Mouse (Mus musculus) intestine, embryonic 14.5 days (tissue): ENCODE results near the gene Atg14. TPM values are rescaled to one million over a fixed set of nuclear protein-coding genes. Genes with fewer than 3 reads are reported as not detected.
"Not testable (repeated sequence)": the region's sequence is repeated elsewhere in the genome, so short reads cannot be mapped to it uniquely, and the experiment has no call there.

Source experiments
- ATAC-seq: fragments of 200-750 bp; cut with Nextera tagmentation; replicated peaks from 2 replicates; pipeline ENCODE4 v1.8.0; 2017; ENCODE audit warnings: low read depth, moderate number of reproducible peaks, moderate TSS enrichment, moderate library complexity; ENCODE audit not compliant: low FRiP score, low TSS enrichment
- DNase-seq: peaks from one replicate; pipeline ENCODE4 v3.0.0-alpha.2; 2018; ENCODE audit warnings: low spot score
- H3K27ac ChIP-seq: fragments of 300-500 bp; sonication (generic); 2 replicates; pipeline ENCODE4 v1.5.1; 2014; ENCODE audit warnings: low read depth, mild to moderate bottlenecking, control low read depth
- H3K27me3 ChIP-seq: fragments of 300-500 bp; sonication (generic); replicated peaks from 2 replicates; pipeline ENCODE4 v1.6.1; 2014; ENCODE audit warnings: low read length, control low read depth; ENCODE audit not compliant: control insufficient read depth, insufficient read depth
- H3K36me3 ChIP-seq: fragments of 300-500 bp; sonication (generic); 2 replicates; pipeline ENCODE4 v1.6.1; 2014; ENCODE audit warnings: low read length, control low read depth; ENCODE audit not compliant: control insufficient read depth, insufficient read depth
- H3K4me1 ChIP-seq: fragments of 300-500 bp; sonication (generic); replicated peaks from 2 replicates; pipeline ENCODE4 v1.6.1; 2014; ENCODE audit warnings: low read length, control low read depth, mixed read lengths; ENCODE audit not compliant: control insufficient read depth, insufficient read depth
- H3K4me2 ChIP-seq: fragments of 300-500 bp; sonication (generic); 2 replicates; pipeline ENCODE4 v1.6.1; 2014; ENCODE audit warnings: low read length
- H3K4me3 ChIP-seq: fragments of 300-500 bp; sonication (generic); 2 replicates; pipeline ENCODE4 v1.5.1; 2014; ENCODE audit warnings: low read depth, low read length, control low read depth, mixed read lengths
- H3K9ac ChIP-seq: fragments of 300-500 bp; sonication (generic); 2 replicates; pipeline ENCODE4 v1.6.1; 2014; ENCODE audit warnings: mild to moderate bottlenecking, low read length
- H3K9me3 ChIP-seq: fragments of 300-500 bp; sonication (generic); 2 replicates; pipeline ENCODE4 v1.6.1; 2016; ENCODE audit warnings: low read length, control low read depth; ENCODE audit not compliant: control insufficient read depth
- WGBS: fragments of 180-500 bp; shearing (Covaris S2); extraction: QIAGEN DNeasy Blood & Tissue Kit; methylation state at CpG from one replicate; pipeline ENCODE4 v1.1.7; 2014; 5-methylcytosine and 5-hydroxymethylcytosine counted together
- polyA plus RNA-seq: library from polyadenylated mRNA; unstranded; fragments of >200 nt; fragmentation: Nextera tagmentation; extraction: Ambion mirVana; gene quantifications from 2 replicates; pipeline ENCODE4 v1.2.1, GENCODE M21; 2014

The Atg14 gene
- polyA plus RNA-seq, 1 experiment from 2014 or later, result 13.6 TPM

DNA sequence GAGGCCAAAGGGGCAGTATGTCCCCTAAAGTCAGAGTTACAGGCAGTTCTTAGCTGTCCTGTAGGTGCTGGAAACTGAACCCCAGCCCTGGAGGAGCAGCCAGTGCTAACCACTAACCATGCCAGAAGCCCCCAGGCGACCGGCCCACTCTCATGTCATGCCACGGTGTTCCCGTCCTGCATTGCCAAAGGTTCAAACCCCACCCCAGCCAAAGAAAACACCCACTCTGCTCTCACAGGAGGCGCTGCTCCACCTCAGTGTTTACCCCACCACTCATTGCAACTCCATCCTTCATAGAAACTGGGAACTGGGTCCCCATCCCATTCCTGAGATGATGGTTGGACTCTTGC is 36.3 kb downstream of the Atg14 start:
- Histone ChIP-seq H3K9me3 (no peaks in the 10 kb centered on the region), H3K27me3 (no peaks in the 10 kb centered on the region), H3K4me1 (peaks cover 6% of the 10 kb centered on the region; the same call in 1 of the 2 replicates), H3K27ac (no peak overlapping the region), H3K4me3 (no peak overlapping the region), H3K4me2 (no peak overlapping the region), H3K9ac (no peak overlapping the region), H3K36me3 (0 out of 2 replicates have a peak, but pooled peaks cover 9% of the 10 kb centered on the region)
- 0 out of 2 replicates have a peak, but pooled peaks have one; percentile 7 for ATAC-seq
- WGBS, result 83% methylated on average over 5 of the region's 5 CpGs
- DNase-seq, result no peak

DNA sequence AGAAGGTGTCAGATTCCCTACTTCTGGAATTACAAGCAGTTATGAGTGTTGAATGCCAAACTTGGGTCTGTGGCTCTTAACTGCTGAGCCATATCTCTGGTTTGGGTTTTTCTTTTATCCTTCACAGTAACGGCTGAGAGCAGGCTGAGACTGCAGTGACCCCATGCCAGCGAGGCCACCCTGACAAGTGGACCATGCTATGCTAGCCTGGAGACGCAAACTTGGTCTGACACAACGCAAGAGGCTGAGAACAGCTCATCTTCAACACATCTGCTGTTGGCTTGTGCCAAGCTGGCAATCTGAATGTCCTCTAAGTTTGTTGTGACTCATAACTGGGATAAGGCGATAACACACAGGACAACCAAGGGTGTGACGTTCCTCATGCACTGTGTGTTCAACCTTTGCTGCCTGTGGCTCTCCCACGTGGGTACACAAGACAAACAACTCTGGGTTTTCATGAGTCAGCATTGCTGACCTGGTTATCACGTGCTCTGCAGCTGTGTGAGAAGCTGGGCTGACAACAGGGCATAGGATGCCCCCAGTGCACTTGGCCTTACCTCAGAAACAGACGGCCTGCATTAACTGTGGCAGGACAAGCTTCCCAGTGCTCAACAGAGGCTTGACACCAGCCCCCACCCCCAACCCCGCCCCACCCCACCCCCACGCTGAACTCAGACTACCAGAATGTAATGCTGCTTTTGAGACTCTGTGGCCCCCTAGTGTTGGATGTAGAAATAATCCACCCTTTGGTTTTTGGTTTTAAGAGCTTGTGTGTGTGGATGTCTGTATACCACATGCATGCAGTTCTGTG is 36.9 kb downstream of the Atg14 start:
- no peak overlapping the region for H3K9ac ChIP-seq
- WGBS, result 36% methylated on average over 11 of the region's 11 CpGs
- no peaks in the 10 kb centered on the region for H3K9me3 ChIP-seq
- DNase-seq, result peak; percentile 66
- no peak overlapping the region for H3K27ac ChIP-seq
- H3K4me3 ChIP-seq, result no peak overlapping the region
- 0 out of 2 replicates have a peak, but pooled peaks cover 9% of the 10 kb centered on the region for H3K36me3 ChIP-seq
- peaks cover 6% of the 10 kb centered on the region; the same call in 1 of the 2 replicates for H3K4me1 ChIP-seq
- no peak overlapping the region for H3K4me2 ChIP-seq
- no peaks in the 10 kb centered on the region for H3K27me3 ChIP-seq
- ATAC-seq, result peak; percentile 77

- DNase-seq (no peak), ATAC-seq (no peak)
- no peak overlapping the region for H3K4me3 ChIP-seq
- H3K36me3 ChIP-seq, result 0 out of 2 replicates have a peak, but pooled peaks cover 9% of the 10 kb centered on the region
- H3K9me3 ChIP-seq, result no peaks in the 10 kb centered on the region
- H3K27me3 ChIP-seq, result no peaks in the 10 kb centered on the region
- 79% methylated on average over 1 of the region's 1 CpGs for WGBS
- H3K4me1 ChIP-seq, result peaks cover 6% of the 10 kb centered on the region; the same call in 1 of the 2 replicates
- H3K27ac ChIP-seq, result no peak overlapping the region
- no peak overlapping the region for H3K4me2 ChIP-seq
- no peak overlapping the region for H3K9ac ChIP-seq
Observed at GRCm38 (mm10) chr14:47532496-47532895, 38.0 kb downstream of the Atg14 start.

DNA sequence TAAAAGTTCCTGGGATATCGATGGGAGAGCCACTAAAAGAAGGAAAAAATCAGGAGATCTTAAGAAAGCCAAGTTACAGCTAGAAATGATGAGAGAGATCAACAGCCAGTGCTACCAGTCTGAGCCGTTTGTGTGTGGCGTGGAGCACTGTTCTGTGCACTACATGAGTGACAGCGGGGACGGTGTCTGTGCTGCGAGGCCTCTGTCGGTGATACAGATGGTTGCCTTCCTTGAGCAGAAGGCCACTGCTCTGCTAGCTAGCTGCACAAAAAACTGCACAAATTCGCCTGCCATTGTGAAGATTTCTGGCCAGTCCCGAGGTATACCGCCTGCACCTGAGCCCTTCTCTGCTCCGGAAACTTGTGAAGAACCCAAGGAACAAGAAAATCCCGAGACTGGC is 40.9 kb downstream of the Atg14 start:
- not testable (repeated sequence) for H3K4me3 ChIP-seq, H3K36me3 ChIP-seq, H3K27me3 ChIP-seq, H3K4me2 ChIP-seq, H3K4me1 ChIP-seq, H3K27ac ChIP-seq, ATAC-seq, H3K9ac ChIP-seq, DNase-seq, H3K9me3 ChIP-seq
- 93% methylated on average over 9 of the region's 12 CpGs for WGBS

GRCm38 (mm10) chr14:47529019-47529418 is 41.4 kb downstream of the Atg14 start:
- H3K27me3 ChIP-seq, result no peaks in the 10 kb centered on the region
- 33% methylated on average over 8 of the region's 8 CpGs for WGBS
- DNase-seq (no peak), ATAC-seq (no peak)
- 0 out of 2 replicates have a peak, but pooled peaks cover 9% of the 10 kb centered on the region for H3K36me3 ChIP-seq
- H3K9me3 ChIP-seq, result no peaks in the 10 kb centered on the region
- no peak overlapping the region for H3K4me3 ChIP-seq
- no peak overlapping the region for H3K4me2 ChIP-seq
- H3K27ac ChIP-seq, result no peak overlapping the region
- peaks cover 6% of the 10 kb centered on the region; the same call in 1 of the 2 replicates for H3K4me1 ChIP-seq
- no peak overlapping the region for H3K9ac ChIP-seq

GRCm38 (mm10) chr14:47528293-47528692 is 42.2 kb downstream of the Atg14 start:
- H3K36me3 ChIP-seq, result 0 out of 2 replicates have a peak, but pooled peaks cover 9% of the 10 kb centered on the region
- H3K4me2 ChIP-seq, result no peak overlapping the region
- WGBS, result 70% methylated on average over 3 of the region's 3 CpGs
- no peak overlapping the region for H3K27ac ChIP-seq
- H3K9me3 ChIP-seq, result no peaks in the 10 kb centered on the region
- DNase-seq (no peak), ATAC-seq (no peak)
- 0 out of 2 replicates have a peak, but pooled peaks cover under 1% of the 10 kb centered on the region for H3K4me1 ChIP-seq
- no peaks in the 10 kb centered on the region for H3K27me3 ChIP-seq
- no peak overlapping the region for H3K9ac ChIP-seq
- no peak overlapping the region for H3K4me3 ChIP-seq

GRCm38 (mm10) chr14:47527833-47528232 is 42.6 kb downstream of the Atg14 start:
- 71% methylated on average over 2 of the region's 2 CpGs for WGBS
- H3K9me3 ChIP-seq, result no peaks in the 10 kb centered on the region
- no peak overlapping the region for H3K4me2 ChIP-seq
- H3K36me3 ChIP-seq, result 0 out of 2 replicates have a peak, but pooled peaks cover 9% of the 10 kb centered on the region
- H3K27me3 ChIP-seq, result no peaks in the 10 kb centered on the region
- H3K4me3 ChIP-seq, result no peak overlapping the region
- ATAC-seq (no peak), DNase-seq (no peak)
- no peaks in the 10 kb centered on the region for H3K4me1 ChIP-seq
- H3K9ac ChIP-seq, result no peak overlapping the region
- H3K27ac ChIP-seq, result no peak overlapping the region

DNA sequence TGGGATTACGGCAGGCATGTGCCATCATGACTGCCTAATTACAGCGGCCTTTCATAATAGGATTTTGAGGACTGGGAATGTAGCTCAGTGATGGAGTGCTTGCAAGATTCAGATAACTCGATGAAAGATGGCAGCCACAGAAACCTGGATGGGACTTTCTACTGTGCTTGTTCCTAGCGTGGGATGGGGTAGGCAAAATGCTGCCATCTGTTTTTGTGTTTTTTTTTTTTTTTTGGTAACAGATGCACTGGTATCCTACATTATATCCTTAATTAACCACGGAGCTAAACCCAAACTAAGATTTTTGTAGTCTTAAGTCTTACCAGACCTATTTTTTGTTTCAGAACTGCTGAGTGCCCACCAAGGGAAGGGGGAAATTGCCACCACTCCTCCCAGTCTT is 44.6 kb downstream of the Atg14 start:
- DNase-seq (no peak), ATAC-seq (no peak)
- Histone ChIP-seq H3K4me2 (no peak overlapping the region), H3K36me3 (0 out of 2 replicates have a peak, but pooled peaks cover 3% of the 10 kb centered on the region), H3K27me3 (no peaks in the 10 kb centered on the region), H3K9ac (no peak overlapping the region), H3K27ac (no peak overlapping the region), H3K4me3 (no peak overlapping the region), H3K4me1 (no peaks in the 10 kb centered on the region), H3K9me3 (no peaks in the 10 kb centered on the region)
- 88% methylated on average over 5 of the region's 5 CpGs for WGBS

GRCm38 (mm10) chr14:47525374-47525773 is 45.1 kb downstream of the Atg14 start:
- Histone ChIP-seq H3K4me2 (no peak overlapping the region), H3K9me3 (no peaks in the 10 kb centered on the region), H3K36me3 (0 out of 2 replicates have a peak, but pooled peaks cover 3% of the 10 kb centered on the region), H3K27me3 (no peaks in the 10 kb centered on the region), H3K9ac (no peak overlapping the region), H3K27ac (no peak overlapping the region), H3K4me3 (no peak overlapping the region), H3K4me1 (no peaks in the 10 kb centered on the region)
- no peak for DNase-seq
- 71% methylated on average over 8 of the region's 8 CpGs for WGBS
- no peak for ATAC-seq
